Mouse (Mus musculus): ENCODE results near the gene Exoc3l.

GRCm38 (mm10) chr8:105315073-105315769, 19.3 kb upstream of the Exoc3l start:
- TF ChIP-seq EP300 (IDR thresholded peaks at IDR 0.05; ENCODE audit: insufficient read depth, low read depth, low read length) (no peak), CTCF (IDR thresholded peaks at IDR 0.05) (no peak)
